Mouse (Mus musculus) kidney, embryonic 16.5 days (tissue): ENCODE measurements around the gene Gfra1. TPM values are rescaled to one million over a fixed set of nuclear protein-coding genes. Genes with fewer than 3 reads are reported as not detected.
A peak's percentile ranks its signal among the peaks of the same experiment; 100 is the strongest.

Experiments used
- ATAC-seq: fragments of 200-750 bp; cut with Nextera tagmentation; 2 replicates; pipeline ENCODE4 v1.8.0; 2017; ENCODE audit warnings: moderate TSS enrichment; ENCODE audit not compliant: low FRiP score, low TSS enrichment
- H3K27ac ChIP-seq: fragments of 300-500 bp; sonication (generic); 2 replicates; pipeline ENCODE4 v1.5.1; 2014; ENCODE audit warnings: low read length
- H3K27me3 ChIP-seq: fragments of 300-500 bp; sonication (generic); 2 replicates; pipeline ENCODE4 v1.6.1; 2014; ENCODE audit warnings: low read length, control low read depth, mixed read lengths; ENCODE audit not compliant: insufficient read depth
- H3K36me3 ChIP-seq: fragments of 300-500 bp; sonication (generic); 2 replicates; pipeline ENCODE4 v1.6.1; 2014; ENCODE audit warnings: low read length, control low read depth, mixed read lengths; ENCODE audit not compliant: insufficient read depth
- H3K4me1 ChIP-seq: fragments of 300-500 bp; sonication (generic); 2 replicates; pipeline ENCODE4 v1.6.1; 2014; ENCODE audit warnings: low read length, control low read depth, mixed read lengths; ENCODE audit not compliant: insufficient read depth
- H3K4me2 ChIP-seq: fragments of 300-500 bp; sonication (generic); replicated peaks from 2 replicates; pipeline ENCODE4 v1.6.1; 2014; ENCODE audit warnings: low read depth, low read length
- H3K4me3 ChIP-seq: fragments of 300-500 bp; sonication (generic); 2 replicates; pipeline ENCODE4 v1.5.1; 2014; ENCODE audit warnings: mild to moderate bottlenecking, low read length
- H3K9ac ChIP-seq: fragments of 300-500 bp; sonication (generic); replicated peaks from 2 replicates; pipeline ENCODE4 v1.6.1; 2014; ENCODE audit warnings: low read length
- H3K9me3 ChIP-seq: fragments of 300-500 bp; sonication (generic); 2 replicates; pipeline ENCODE4 v1.6.1; 2016; ENCODE audit warnings: low read length, control low read depth
- WGBS: fragments of 180-500 bp; shearing (Covaris S2); extraction: QIAGEN DNeasy Blood & Tissue Kit; methylation state at CpG from one replicate; pipeline ENCODE4 v1.1.7; 2014; 5-methylcytosine and 5-hydroxymethylcytosine counted together
- polyA plus RNA-seq: library from polyadenylated mRNA; unstranded; fragments of >200 nt; fragmentation: Nextera tagmentation; extraction: Ambion mirVana; gene quantifications from 2 replicates; pipeline ENCODE4 v1.2.1, GENCODE M21; 2015

Gfra1 gene
- 66.9 and 75.0 TPM in 2 replicates for polyA plus RNA-seq

DNA sequence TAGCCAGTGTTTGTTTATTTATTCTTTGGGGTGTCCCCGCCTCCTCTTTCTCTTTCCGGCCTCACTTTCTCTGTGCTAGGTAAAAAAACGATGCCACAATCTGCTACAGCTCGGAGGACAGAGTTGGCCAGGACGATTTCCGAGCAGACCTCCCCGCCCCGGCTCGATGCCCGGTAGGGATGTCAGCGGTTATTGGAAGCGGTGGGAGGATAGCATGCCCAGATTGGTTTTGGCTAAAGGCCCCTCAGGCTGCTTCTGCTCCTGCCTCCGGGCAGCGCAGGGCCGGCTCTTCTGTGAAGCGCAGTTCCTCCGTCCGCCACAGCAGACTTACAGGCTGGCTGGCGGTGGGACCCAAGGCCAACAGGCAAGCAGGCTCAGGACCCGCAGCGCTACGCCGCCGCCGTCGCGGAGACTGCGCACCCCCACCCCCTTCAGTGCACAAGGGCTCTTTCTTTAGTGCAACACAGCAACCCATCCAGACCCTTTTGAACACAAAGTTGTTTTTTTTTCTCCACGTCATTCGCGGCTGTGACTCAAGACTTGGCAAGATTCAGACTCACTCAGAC lies at the start of gene Gfra1:
Gene Gfra1 (minus strand): TSS at position 414 of the 566 bp plus-strand sequence.
- H3K27ac ChIP-seq = peak within 1 kb of the TSS; percentile 75

DNA sequence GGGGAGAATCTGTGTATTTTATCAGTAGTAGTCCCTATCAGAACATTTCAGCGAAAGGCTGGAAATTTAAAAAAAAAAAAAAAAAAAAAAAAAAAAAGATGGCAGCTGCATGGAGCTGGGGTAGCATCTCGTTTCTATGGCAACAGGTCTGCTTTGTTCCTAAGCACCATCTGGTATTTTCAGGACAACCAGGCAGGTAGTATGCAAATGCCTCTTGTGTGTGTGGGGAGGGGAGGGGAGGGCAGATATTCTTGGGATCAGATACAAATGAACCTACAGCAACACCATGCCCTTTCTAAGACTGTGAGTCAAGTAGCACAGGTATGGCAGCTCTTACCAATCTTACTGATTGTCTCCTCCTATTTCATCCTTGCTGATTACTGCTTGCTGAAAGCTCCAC lies 44.3 kb upstream of the Gfra1 start:
- H3K9me3 ChIP-seq = no peaks in the 10 kb centered on the region
- 80% methylated on average over 2 of the region's 2 CpGs for WGBS
- no peak overlapping the region for H3K9ac ChIP-seq
- no peaks in the 10 kb centered on the region for H3K36me3 ChIP-seq
- H3K4me3 ChIP-seq = no peak overlapping the region
- H3K4me1 ChIP-seq = no peaks in the 10 kb centered on the region
- no peaks in the 10 kb centered on the region for H3K27me3 ChIP-seq
- H3K27ac ChIP-seq = no peak overlapping the region
- ATAC-seq = no peak
- no peak overlapping the region for H3K4me2 ChIP-seq

More for the DNA sequence above, at the start of gene Gfra1:
- Histone ChIP-seq H3K4me3 (peak within 1 kb of the TSS; percentile 69), H3K9ac (peak within 1 kb of the TSS; percentile 75), H3K4me1 (peaks cover 49% of the 10 kb centered on the region), H3K4me2 (peak within 1 kb of the TSS; percentile 99), H3K9me3 (no peaks in the 10 kb centered on the region), H3K36me3 (no peaks in the 10 kb centered on the region), H3K27me3 (peaks cover 8% of the 10 kb centered on the region; the same call in 1 of the 2 replicates)
- WGBS = under 1% methylated on average over 30 of the region's 31 CpGs
- ATAC-seq = peak; percentile 52; the same call in 1 of the 2 replicates

- Histone ChIP-seq H3K27me3 (no peaks in the 10 kb centered on the region), H3K4me3 (no peak overlapping the region), H3K27ac (no peak overlapping the region), H3K4me2 (no peak overlapping the region), H3K36me3 (no peaks in the 10 kb centered on the region), H3K9ac (no peak overlapping the region), H3K9me3 (no peaks in the 10 kb centered on the region), H3K4me1 (no peaks in the 10 kb centered on the region)
- no peak for ATAC-seq
- WGBS = 74% methylated on average over 3 of the region's 3 CpGs
These were observed 43.8 kb upstream of the Gfra1 start for GRCm38 (mm10) chr19:58499420-58499966.

DNA sequence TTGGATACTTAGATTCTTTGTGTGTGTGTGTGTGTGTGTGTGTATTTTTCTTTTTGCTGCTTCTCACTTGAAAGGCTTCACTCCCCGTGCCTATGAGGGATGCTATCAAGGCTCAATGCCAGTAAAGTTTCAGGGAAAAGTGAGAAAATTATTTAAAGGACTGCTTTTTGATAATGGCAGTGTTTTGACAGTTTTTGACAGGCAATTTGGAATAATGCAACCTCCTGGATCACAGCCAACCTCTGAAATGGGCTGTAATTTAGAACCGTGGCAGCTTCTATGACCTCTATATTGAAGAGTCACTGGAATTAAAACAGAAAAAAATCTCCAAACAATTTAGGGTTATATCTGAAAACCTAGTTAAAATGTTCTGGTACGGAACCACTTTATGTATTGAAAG lies 41.4 kb upstream of the Gfra1 start:
- no peaks in the 10 kb centered on the region for H3K9me3 ChIP-seq
- H3K4me1 ChIP-seq = no peaks in the 10 kb centered on the region
- ATAC-seq = no peak
- no peaks in the 10 kb centered on the region for H3K27me3 ChIP-seq
- no peak overlapping the region for H3K9ac ChIP-seq
- H3K27ac ChIP-seq = no peak overlapping the region
- H3K4me3 ChIP-seq = no peak overlapping the region
- 59% methylated on average over 3 of the region's 3 CpGs for WGBS
- H3K36me3 ChIP-seq = no peaks in the 10 kb centered on the region
- no peak overlapping the region for H3K4me2 ChIP-seq

DNA sequence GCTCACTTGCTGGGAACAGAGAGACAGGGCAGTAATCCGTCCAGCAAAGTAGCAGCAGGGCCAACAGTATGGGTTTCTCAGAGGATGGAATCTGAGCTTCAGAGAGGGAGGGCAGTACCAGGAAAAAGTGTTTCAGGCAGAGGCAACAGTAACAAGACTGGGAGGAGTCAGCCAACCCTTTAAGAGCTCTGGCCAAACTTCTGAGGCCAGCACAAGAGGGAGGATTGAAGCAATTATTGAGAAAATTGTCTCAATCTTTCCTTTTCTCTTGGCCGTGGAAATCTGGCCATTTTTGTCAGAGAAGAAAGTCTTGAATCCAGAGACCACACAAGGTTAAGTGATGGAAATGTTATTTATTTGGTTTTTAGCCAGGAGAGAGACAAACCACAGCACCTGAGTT lies 31.0 kb upstream of the Gfra1 start:
- Histone ChIP-seq H3K4me2 (no peak overlapping the region), H3K9me3 (peaks cover 7% of the 10 kb centered on the region), H3K9ac (no peak overlapping the region), H3K36me3 (no peaks in the 10 kb centered on the region), H3K27me3 (no peaks in the 10 kb centered on the region), H3K4me3 (no peak overlapping the region), H3K4me1 (no peaks in the 10 kb centered on the region), H3K27ac (no peak overlapping the region)
- 40% methylated on average over 2 of the region's 2 CpGs for WGBS
- ATAC-seq = no peak

DNA sequence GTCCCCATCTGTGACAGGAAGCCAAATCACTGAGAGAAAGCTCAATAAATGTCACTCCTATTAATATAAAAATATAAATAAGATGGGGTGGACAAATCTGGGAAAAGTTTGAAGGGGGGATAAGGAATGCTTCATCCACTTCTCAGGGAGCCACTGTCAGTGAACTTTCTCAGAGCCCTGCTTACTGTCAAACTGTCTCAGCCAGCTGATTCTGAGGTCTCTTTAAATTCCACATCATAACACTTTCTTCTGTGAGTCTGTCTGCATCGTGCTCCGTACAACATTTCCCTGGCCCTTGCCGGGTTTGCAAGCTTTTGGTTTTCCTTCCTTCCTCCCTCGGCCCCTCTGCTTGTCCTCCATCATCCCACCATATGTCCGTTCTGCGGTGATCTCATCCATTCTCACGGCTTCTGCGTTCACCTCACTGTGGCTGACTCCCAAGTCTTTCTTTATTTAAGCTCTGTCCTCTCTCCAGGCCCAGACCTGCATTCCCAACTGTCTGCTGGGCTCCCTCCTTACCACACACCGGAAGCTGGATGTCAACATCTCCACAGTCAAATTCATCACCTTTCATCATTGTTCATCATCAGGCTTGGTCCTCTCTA lies 26.8 kb upstream of the Gfra1 start:
- peaks cover 7% of the 10 kb centered on the region for H3K9me3 ChIP-seq
- no peak overlapping the region for H3K9ac ChIP-seq
- no peaks in the 10 kb centered on the region for H3K4me1 ChIP-seq
- H3K27ac ChIP-seq = no peak overlapping the region
- H3K4me2 ChIP-seq = no peak overlapping the region
- H3K4me3 ChIP-seq = no peak overlapping the region
- H3K36me3 ChIP-seq = no peaks in the 10 kb centered on the region
- ATAC-seq = no peak
- H3K27me3 ChIP-seq = no peaks in the 10 kb centered on the region
- WGBS = 69% methylated on average over 9 of the region's 9 CpGs

DNA sequence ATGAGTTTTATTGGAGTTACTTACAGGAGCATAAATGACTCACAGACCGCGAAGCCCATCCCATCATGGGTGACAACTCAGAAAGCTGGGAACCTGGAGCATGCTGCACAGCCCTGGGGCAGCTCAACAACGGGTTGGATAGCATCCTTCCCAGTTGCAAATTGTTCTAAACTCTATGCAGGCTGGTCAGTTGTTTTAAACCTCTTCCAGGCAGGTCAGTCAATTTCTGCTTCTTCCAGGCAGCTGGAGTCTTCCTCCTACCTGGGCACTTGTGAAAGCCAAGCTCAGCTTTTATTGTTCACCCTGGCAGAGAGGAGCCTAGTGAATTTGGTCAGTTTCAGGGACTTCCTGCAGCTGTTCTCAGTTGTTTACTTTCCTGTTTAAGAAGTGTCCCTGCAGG lies 18.5 kb upstream of the Gfra1 start:
- ATAC-seq = no peak
- no peak overlapping the region for H3K4me3 ChIP-seq
- H3K27ac ChIP-seq = no peak overlapping the region
- no peak overlapping the region for H3K4me2 ChIP-seq
- H3K9ac ChIP-seq = no peak overlapping the region
- no peaks in the 10 kb centered on the region for H3K27me3 ChIP-seq
- no peaks in the 10 kb centered on the region for H3K4me1 ChIP-seq
- peaks cover 5% of the 10 kb centered on the region for H3K9me3 ChIP-seq
- H3K36me3 ChIP-seq = no peaks in the 10 kb centered on the region
- 85% methylated on average over 3 of the region's 3 CpGs for WGBS

- no peaks in the 10 kb centered on the region for H3K27me3 ChIP-seq
- no peak overlapping the region for H3K4me2 ChIP-seq
- H3K36me3 ChIP-seq = no peaks in the 10 kb centered on the region
- H3K9ac ChIP-seq = no peak overlapping the region
- WGBS = 20% methylated on average over 12 of the region's 12 CpGs
- H3K9me3 ChIP-seq = 0 out of 2 replicates have a peak, but pooled peaks cover 6% of the 10 kb centered on the region
- H3K27ac ChIP-seq = no peak overlapping the region
- H3K4me1 ChIP-seq = 0 out of 2 replicates have a peak, but pooled peaks cover 4% of the 10 kb centered on the region
- no peak overlapping the region for H3K4me3 ChIP-seq
- 0 out of 2 replicates have a peak, but pooled peaks have one; percentile 27 for ATAC-seq
These were observed 13.7 kb upstream of the Gfra1 start for GRCm38 (mm10) chr19:58469421-58469820.

DNA sequence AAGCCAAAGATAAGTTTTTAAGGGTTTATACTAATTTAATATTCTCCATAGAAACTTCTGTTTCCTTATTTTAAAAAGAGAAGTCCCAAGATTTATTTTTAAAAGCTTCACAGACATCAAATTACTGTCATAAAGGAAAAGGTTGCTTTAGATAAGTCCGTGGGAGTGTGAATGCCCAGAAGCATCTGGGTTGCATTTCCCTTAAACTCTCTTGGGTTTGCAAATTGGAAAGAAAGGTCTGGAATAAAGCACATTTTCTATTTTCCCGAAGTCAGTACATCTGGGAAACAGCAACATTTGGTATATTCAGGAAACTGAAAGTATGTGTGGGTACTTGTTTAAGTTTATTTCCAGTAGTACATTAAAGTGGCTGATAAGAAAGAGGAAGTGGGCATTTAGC lies 12.6 kb upstream of the Gfra1 start:
- 0 out of 2 replicates have a peak, but pooled peaks cover 4% of the 10 kb centered on the region for H3K4me1 ChIP-seq
- no peaks in the 10 kb centered on the region for H3K27me3 ChIP-seq
- no peak overlapping the region for H3K27ac ChIP-seq
- H3K4me2 ChIP-seq = no peak overlapping the region
- no peak overlapping the region for H3K9ac ChIP-seq
- ATAC-seq = no peak
- H3K9me3 ChIP-seq = 0 out of 2 replicates have a peak, but pooled peaks cover 3% of the 10 kb centered on the region
- H3K4me3 ChIP-seq = no peak overlapping the region
- 53% methylated on average over 2 of the region's 2 CpGs for WGBS
- H3K36me3 ChIP-seq = no peaks in the 10 kb centered on the region

DNA sequence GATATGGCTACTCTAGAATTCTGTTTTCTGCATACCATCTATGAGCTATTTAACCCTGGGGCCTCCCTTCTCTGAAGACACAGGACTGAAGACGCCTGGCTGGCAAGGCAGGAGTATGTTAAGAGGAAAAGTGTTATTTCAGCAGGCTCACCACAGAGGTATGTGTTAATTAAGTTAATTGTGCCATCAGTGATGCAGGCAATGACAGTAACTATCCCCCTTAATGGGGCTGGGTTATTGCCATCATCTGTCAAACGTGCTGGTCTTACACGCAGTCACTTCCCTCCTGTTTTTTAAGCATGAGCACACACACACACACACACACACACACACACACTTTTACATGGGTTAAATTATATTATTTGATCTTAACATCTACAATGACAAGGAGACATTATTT lies 8.0 kb upstream of the Gfra1 start:
- no peak overlapping the region for H3K27ac ChIP-seq
- H3K27me3 ChIP-seq = no peaks in the 10 kb centered on the region
- WGBS = 52% methylated on average over 3 of the region's 3 CpGs
- no peak for ATAC-seq
- H3K4me1 ChIP-seq = 0 out of 2 replicates have a peak, but pooled peaks cover 4% of the 10 kb centered on the region
- H3K36me3 ChIP-seq = no peaks in the 10 kb centered on the region
- H3K4me3 ChIP-seq = no peak overlapping the region
- no peak overlapping the region for H3K4me2 ChIP-seq
- H3K9ac ChIP-seq = no peak overlapping the region
- H3K9me3 ChIP-seq = 0 out of 2 replicates have a peak, but pooled peaks cover 3% of the 10 kb centered on the region
